Mouse (Mus musculus): ENCODE measurements around the gene Megf11. TPM values are rescaled to one million over a fixed set of nuclear protein-coding genes. Genes with fewer than 3 reads are reported as not detected.

Megf11 gene
- total and polyA plus RNA-seq, 3 experiments: 0.08 to 0.93 TPM; not detected in 1

DNA sequence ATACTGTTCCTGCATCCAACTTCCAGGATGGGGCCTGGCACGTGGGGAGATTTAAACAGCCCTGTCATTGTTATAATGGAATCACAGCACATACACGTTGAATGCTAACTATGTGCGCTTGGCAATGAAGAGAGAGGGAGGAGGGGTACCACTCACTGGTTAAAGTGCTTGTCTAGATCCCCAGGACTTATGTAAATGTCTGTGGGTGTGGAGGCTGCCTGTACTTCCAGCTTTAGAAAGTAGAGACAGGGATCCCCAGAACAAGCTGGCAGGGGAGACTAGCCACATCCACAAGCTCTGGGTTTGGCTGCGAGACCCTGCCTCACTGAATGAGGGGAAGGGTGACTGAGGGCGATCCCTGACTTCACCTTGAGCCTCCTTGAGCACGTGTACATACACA lies 250.7 kb downstream of the Megf11 start:
- no peak for DNase-seq (ENCODE audit: low read depth, low spot score)
- Histone ChIP-seq H3K27ac (ENCODE audit: control insufficient read depth, low read depth, low read length) (no peak overlapping the region), H3K4me1 (ENCODE audit: control insufficient read depth in 1 of 2, insufficient read depth in 2 of 2, low read length in 2 of 2) (no peaks in the 10 kb centered on the region), H3K9ac (ENCODE audit: control insufficient read depth, low read depth, low read length, poor library complexity, severe bottlenecking) (no peak overlapping the region), H3K36me3 (ENCODE audit: control insufficient read depth in 1 of 2, insufficient read depth in 2 of 2, low read length in 2 of 2) (no peaks in the 10 kb centered on the region), H3K27me3 (ENCODE audit: control insufficient read depth in 1 of 2, insufficient read depth in 2 of 2, low read length in 2 of 2) (peaks cover 0 to 4% of the 10 kb centered on the region in 2 experiments), H3K79me2 (ENCODE audit: control insufficient read depth, insufficient read depth, low read length, poor library complexity) (no peaks in the 10 kb centered on the region), H3K9me3 (replicated peaks; ENCODE audit: insufficient read depth, low read length) (no peaks in the 10 kb centered on the region), H3K4me3 (ENCODE audit: control insufficient read depth in 1 of 2, insufficient read depth in 1 of 2, low read depth in 2 of 2, low read length in 2 of 2) (no peak overlapping the region)
- TF ChIP-seq JUND (IDR thresholded peaks at IDR 0.05; ENCODE audit: low read depth, low read length) (no peak), TAL1 (IDR thresholded peaks at IDR 0.05; ENCODE audit: low read length) (no peak), SMC3 (IDR thresholded peaks at IDR 0.05; ENCODE audit: low read depth, low read length) (no peak)

DNA sequence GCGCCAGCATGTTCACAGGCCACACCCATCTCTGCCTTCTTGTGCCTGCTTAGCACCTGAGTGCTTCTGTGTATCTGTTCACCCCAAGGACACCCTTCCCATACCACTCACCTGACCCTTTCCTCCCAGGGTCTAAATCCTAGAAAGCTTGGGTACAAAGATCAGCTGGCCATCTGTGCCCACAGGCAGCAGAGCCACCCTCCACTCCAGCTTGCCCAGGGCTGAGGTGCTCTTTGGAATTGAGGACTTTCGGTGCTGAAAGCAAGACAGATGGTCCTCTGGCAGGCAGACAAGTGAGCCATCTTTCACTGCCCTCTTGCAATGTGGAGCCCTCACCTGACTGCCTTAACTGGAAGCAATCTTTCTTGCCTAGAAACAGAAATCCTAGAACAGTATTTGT lies 251.5 kb downstream of the Megf11 start:
- no peak for DNase-seq (ENCODE audit: low read depth, low spot score)

GRCm38 (mm10) chr9:64638250-64638649 lies 252.8 kb downstream of the Megf11 start:
- no peaks in the 10 kb centered on the region for H3K9me3 ChIP-seq (replicated peaks; ENCODE audit: insufficient read depth, low read length)

More for the DNA sequence above, 251.5 kb downstream of the Megf11 start:
- no peaks in the 10 kb centered on the region for H3K9me3 ChIP-seq (replicated peaks; ENCODE audit: insufficient read depth, low read length)
- H3K4me1 ChIP-seq (ENCODE audit: control insufficient read depth in 1 of 2, insufficient read depth in 2 of 2, low read length in 2 of 2): no peaks in the 10 kb centered on the region
- no peaks in the 10 kb centered on the region; a peak in 4 of 4 replicates for H3K27me3 ChIP-seq (ENCODE audit: control insufficient read depth in 1 of 2, insufficient read depth in 2 of 2, low read length in 2 of 2)
- H3K36me3 ChIP-seq (ENCODE audit: control insufficient read depth in 1 of 2, insufficient read depth in 2 of 2, low read length in 2 of 2): no peaks in the 10 kb centered on the region
- TF ChIP-seq TBP (IDR thresholded peaks at IDR 0.05; ENCODE audit: low read depth, low read length) (no peak), SIN3A (IDR thresholded peaks at IDR 0.05; ENCODE audit: low read length) (no peak), UBTF (IDR thresholded peaks at IDR 0.05; ENCODE audit: borderline replicate concordance, insufficient read depth, low read depth, low read length) (no peak), ETS1 (IDR thresholded peaks at IDR 0.05; ENCODE audit: low read depth, low read length) (no peak), ZKSCAN1 (IDR thresholded peaks at IDR 0.05; ENCODE audit: low read depth, low read length) (no peak), POLR2AphosphoS2 (IDR thresholded peaks at IDR 0.05; ENCODE audit: low read length) (no peak), NELFE (IDR thresholded peaks at IDR 0.05; ENCODE audit: low read depth, low read length) (no peak), MYC (IDR thresholded peaks at IDR 0.05; ENCODE audit: low read depth, low read length) (no peak), TCF12 (IDR thresholded peaks at IDR 0.05; ENCODE audit: low read depth, low read length) (no peak), MXI1 (IDR thresholded peaks at IDR 0.05; ENCODE audit: low read depth, low read length) (no peak), MAZ (IDR thresholded peaks at IDR 0.05; ENCODE audit: low read depth, low read length) (no peak), KAT2A (conservative IDR thresholded peaks at IDR 0.05; ENCODE audit: low read depth, low read length) (no peak), CTCF (IDR thresholded peaks at IDR 0.05 in 2 of 3, conservative IDR thresholded peaks at IDR 0.05 in 1 of 3; ENCODE audit: control insufficient read depth in 1 of 3, insufficient read depth in 1 of 3, low read depth in 2 of 3, low read length in 3 of 3, poor library complexity in 1 of 3, severe bottlenecking in 1 of 3) (no peak), MAX (IDR thresholded peaks at IDR 0.05; ENCODE audit: low read length) (no peak), BHLHE40 (IDR thresholded peaks at IDR 0.05; ENCODE audit: borderline replicate concordance, low read depth, low read length) (no peak), CHD1 (IDR thresholded peaks at IDR 0.05; ENCODE audit: low read depth, low read length) (no peak)
- no peak overlapping the region for H3K27ac ChIP-seq (ENCODE audit: control insufficient read depth, low read depth, low read length)
- no peaks in the 10 kb centered on the region for H3K79me2 ChIP-seq (ENCODE audit: control insufficient read depth, insufficient read depth, low read length, poor library complexity)
- H3K4me3 ChIP-seq (ENCODE audit: control insufficient read depth in 1 of 2, insufficient read depth in 1 of 2, low read depth in 2 of 2, low read length in 2 of 2): no peak overlapping the region
- H3K9ac ChIP-seq (ENCODE audit: control insufficient read depth, low read depth, low read length, poor library complexity, severe bottlenecking): no peak overlapping the region

More at GRCm38 (mm10) chr9:64638250-64638649, 252.8 kb downstream of the Megf11 start:
- Histone ChIP-seq H3K79me2 (ENCODE audit: control insufficient read depth, insufficient read depth, low read length, poor library complexity) (no peaks in the 10 kb centered on the region), H3K27ac (ENCODE audit: control insufficient read depth, low read depth, low read length) (no peak overlapping the region), H3K36me3 (ENCODE audit: control insufficient read depth in 1 of 2, insufficient read depth in 2 of 2, low read length in 2 of 2) (no peaks in the 10 kb centered on the region), H3K4me3 (ENCODE audit: control insufficient read depth in 1 of 2, insufficient read depth in 1 of 2, low read depth in 2 of 2, low read length in 2 of 2) (no peak overlapping the region), H3K27me3 (ENCODE audit: control insufficient read depth in 1 of 2, insufficient read depth in 2 of 2, low read length in 2 of 2) (no peaks in the 10 kb centered on the region; a peak in 2 of 4 replicates), H3K9ac (ENCODE audit: control insufficient read depth, low read depth, low read length, poor library complexity, severe bottlenecking) (no peak overlapping the region), H3K4me1 (ENCODE audit: control insufficient read depth in 1 of 2, insufficient read depth in 2 of 2, low read length in 2 of 2) (no peaks in the 10 kb centered on the region)
- no peak for DNase-seq (ENCODE audit: low read depth, low spot score)
- TF ChIP-seq ZC3H11A (IDR thresholded peaks at IDR 0.05; ENCODE audit: low read depth, low read length) (no peak), POLR2AphosphoS2 (IDR thresholded peaks at IDR 0.05; ENCODE audit: low read length) (no peak)
